Mouse (Mus musculus): ENCODE results near the gene Epha8.

DNA sequence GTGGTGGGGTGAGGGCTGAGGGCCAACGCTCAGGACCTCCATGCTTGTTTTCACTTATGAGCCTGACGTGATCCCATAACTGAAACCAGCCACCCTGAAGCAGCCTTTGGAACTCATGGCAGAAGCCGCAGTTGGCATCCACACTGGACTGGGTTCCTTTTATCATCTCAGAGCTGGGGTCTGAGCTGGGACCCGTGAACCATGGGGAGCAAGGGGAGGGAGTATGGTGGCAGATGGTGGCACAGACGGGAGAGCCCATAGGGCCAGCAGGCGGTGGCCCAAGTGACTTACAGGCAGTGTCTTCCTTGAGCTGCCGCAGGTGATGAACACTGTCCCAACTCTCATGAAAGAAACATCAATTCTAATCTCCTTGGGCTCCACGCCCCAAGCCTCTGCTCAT is 37.8 kb downstream of the Epha8 start:
- TF ChIP-seq POLR2A (IDR thresholded peaks at IDR 0.05; ENCODE audit: low read depth, low read length) = no peak
- TF ChIP-seq USF2 (conservative IDR thresholded peaks at IDR 0.05; ENCODE audit: low read depth, low read length) = no peak
- no peak for TF ChIP-seq CTCF (conservative IDR thresholded peaks at IDR 0.05 in 1 of 2, IDR thresholded peaks at IDR 0.05 in 1 of 2; ENCODE audit: low read depth in 2 of 2, low read length in 2 of 2)
- no peak for TF ChIP-seq E2F4 (IDR thresholded peaks at IDR 0.05; ENCODE audit: insufficient replicate concordance, low read depth, low read length)
- TF ChIP-seq EP300 (IDR thresholded peaks at IDR 0.05; ENCODE audit: low read length) = no peak
- no peak for TF ChIP-seq MAX (IDR thresholded peaks at IDR 0.05; ENCODE audit: low read length)
- no peak for TF ChIP-seq SMC3 (IDR thresholded peaks at IDR 0.05; ENCODE audit: low read depth, low read length)
- TF ChIP-seq SIN3A (IDR thresholded peaks at IDR 0.05; ENCODE audit: low read length) = no peak
- no peak for TF ChIP-seq MXI1 (IDR thresholded peaks at IDR 0.05; ENCODE audit: low read depth, low read length)
- TF ChIP-seq JUND (conservative IDR thresholded peaks at IDR 0.05; ENCODE audit: low read depth, low read length) = no peak
